Mouse (Mus musculus) CD4-positive, CD25-positive, alpha-beta regulatory T cell, adult 4 months (primary cell): ENCODE results near the gene Dennd4a. TPM values are rescaled to one million over a fixed set of nuclear protein-coding genes. Genes with fewer than 3 reads are reported as not detected.

Experiments
- ATAC-seq: one replicate; pipeline ENCODE4 v1.8.0; 2017
- polyA plus RNA-seq, 2 experiments: library from polyadenylated mRNA; unstranded; fragments of 100-300 nt; shearing (Covaris generic); gene quantifications; one replicate each; pipeline ENCODE4 v1.2.1; 2017

The Dennd4a gene
- polyA plus RNA-seq, result 10 to 100 TPM; 22.1 to 25.3 TPM

- peak; percentile 87 for ATAC-seq
Observed at GRCm38 (mm10) chr9:64810822-64811537, at the start of gene Dennd4a. Gene Dennd4a, plus strand, starts transcription at chr9:64811340.

DNA sequence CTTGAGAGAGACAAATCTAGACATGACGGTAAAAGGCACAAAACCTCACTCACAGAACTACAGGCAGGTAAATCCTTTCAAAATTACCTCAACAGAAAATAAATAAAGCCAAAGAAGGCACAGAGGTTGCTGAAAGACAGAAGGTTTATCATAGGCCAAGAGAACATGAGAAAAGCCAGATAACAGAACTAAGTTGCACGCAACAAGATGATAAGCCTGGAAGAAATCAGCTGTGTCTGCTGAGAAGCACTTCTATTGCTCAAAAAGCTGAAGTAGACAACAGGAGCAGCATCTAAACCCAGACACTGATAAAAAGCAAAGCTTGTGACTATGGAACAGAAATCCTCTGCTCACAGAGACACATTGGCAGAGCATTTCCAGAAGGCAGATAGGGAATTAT lies 46.3 kb upstream of the Dennd4a start:
- ATAC-seq, result no peak

- no peak for ATAC-seq
Observed at GRCm38 (mm10) chr9:64766136-64766535, 45.0 kb upstream of the Dennd4a start.

DNA sequence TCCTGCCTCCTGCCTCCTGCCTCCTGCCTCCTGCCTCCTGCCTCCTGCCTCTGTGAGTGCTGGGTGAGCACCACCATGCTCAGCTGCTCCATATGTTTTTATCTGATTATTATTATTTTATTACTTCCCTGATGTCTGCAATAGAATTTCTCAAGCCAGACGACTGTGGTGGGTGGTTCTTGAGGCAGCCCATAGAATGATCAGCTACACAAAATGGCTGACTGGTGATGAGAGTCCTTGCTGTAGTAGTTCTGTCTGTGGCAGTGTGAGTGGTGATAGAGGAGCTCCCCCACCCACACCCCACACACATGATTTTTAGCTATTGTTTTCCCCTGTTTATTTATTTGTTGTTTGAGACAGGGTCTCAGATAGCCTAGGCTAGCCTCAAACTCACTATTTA lies 43.3 kb upstream of the Dennd4a start:
- ATAC-seq, result no peak

DNA sequence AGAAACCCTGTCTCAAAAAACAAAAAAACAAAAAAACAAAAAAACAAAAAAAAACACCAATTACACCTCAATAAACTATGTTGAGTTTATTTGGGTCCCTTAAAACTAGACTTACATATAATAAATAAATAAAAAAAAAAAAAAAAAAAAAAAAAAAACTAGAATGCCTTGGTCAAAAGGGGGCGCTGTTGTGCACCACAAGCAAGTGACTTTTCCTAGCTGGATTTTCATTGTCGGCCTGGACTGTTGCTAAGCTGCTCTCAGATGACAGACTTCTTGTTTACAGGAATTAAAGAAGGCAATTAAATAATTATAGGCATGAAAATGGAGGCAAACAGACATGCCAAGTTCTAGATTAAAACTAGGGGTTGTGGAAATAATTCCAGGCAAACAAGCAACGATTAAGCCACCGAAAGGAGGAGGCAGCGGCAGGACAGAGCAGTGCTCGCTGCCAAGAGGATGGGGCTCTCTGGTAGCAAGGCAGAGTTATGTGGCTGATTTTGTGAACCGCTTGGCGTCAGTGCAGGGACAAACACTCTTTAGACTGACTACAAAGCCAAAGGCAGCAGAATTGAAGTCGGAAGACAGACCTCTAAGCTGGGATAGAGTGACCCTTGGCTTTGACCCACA lies 42.0 kb upstream of the Dennd4a start:
- ATAC-seq, result no peak

DNA sequence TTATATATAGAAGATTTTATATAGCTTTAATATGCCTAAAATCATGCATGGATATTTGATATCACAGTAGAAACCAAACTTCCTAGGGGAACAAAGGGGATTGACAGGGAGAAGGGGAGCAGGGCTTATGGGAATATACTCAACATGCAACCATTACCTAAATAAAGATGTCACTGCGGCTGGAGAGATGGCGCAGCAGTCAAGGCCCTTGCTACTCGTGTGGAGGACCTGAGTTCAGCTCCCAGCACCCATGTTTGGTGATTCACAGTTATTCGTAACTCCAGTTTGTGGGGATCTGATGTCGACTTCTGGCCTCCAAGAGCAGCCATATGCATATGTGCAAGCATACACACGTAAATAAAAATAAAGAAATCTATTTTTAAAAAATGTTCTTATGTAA lies 41.2 kb upstream of the Dennd4a start:
- ATAC-seq, result no peak

DNA sequence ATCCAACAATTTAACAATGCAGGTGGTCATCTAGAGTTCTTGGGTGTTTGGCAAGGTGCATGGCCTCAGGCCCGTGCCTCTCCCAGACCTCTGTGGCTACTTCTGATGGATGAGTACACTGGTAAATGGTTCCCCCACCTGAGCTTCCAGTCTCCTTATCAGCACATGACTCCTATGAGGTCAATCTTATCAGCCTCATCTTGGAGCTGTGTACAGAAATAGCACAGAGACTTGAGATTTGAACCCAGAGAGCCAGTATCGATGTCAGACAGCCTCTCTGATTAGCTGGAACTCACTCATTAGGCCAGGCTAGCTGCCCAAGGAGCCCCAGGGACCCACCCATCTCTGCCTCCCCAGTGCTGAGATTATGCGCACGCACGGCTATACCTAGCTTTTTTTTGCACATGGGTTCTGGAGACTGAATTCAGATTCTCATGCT lies 40.7 kb upstream of the Dennd4a start:
- ATAC-seq, result no peak

- no peak for ATAC-seq
Observed at GRCm38 (mm10) chr9:64771236-64771635, 39.9 kb upstream of the Dennd4a start.

DNA sequence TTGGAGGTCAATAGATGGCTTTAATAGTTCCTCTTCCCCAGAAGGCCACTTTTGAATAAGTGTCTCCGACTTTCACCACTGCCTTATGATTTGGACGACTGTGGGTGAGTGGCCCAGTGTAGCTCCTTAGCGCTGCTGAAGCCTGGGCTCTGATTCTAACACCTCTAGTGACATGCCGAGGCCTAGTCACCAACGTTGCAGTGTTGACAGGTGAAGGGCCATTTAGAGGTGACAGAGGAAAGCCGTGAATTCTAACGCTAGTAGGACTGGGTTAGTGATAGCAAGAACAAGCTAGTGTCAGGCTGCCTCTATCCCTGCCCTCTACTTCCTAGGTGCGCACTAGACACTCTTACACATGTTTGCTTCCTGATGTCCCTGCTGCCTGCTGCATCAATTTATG lies 37.9 kb upstream of the Dennd4a start:
- no peak for ATAC-seq

DNA sequence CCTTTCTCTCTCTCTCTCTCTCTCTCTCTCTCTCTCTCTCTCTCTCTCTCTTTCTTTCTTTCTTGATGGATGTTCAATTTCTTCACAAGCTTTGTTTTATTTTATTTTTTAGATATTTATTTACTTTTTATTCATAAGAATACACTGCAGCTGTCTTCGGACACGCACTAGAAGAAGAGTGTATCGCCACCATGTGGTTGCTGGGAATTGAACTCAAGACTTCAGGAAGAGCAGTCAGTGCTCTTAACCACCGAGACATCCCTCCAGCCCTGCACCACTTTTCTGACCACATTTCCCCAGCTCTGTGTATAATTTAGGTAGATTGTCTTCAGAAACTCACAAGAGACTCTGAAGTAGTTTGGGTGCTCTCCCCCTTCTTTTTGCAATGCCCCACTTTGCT lies 37.2 kb upstream of the Dennd4a start:
- ATAC-seq, result no peak

DNA sequence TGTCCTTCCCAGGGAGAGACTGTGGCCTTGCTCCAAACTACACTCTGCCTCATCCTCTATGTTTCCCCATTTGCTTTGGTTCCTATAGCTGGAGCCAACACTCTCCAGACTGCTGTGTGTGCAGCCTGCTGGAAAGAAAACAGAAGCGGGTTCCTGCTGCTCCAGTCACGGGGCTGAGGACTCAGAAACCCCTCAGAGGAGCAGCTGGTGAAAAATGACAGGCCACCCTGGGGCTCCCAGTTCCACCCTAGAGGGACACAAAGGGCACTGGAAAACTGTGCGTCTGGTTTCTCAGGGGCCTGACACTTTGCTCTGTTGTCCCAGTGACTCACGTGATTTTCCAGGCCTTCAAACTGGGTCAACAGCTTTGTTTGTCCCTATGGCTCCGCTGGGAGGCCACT lies 36.7 kb upstream of the Dennd4a start:
- ATAC-seq, result no peak

DNA sequence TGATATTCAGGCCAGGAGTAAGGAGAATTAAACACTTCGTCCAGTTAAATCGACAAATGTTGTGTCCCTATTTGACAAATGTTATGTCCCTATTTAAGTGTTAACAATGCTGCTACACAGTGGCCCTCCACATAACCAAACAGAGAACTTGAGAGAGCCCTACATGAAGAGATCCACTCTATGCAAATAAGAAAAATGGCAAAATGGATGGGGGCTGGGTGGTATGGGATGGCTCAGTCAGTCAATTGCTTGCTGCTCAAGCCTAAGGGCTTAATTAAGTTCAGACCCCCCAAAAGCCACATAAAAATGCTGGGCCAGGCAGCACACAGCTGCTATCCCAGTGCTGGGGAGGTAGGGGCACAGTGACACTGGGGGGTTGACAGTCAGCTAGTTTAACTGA lies 36.3 kb upstream of the Dennd4a start:
- ATAC-seq, result no peak

- no peak for ATAC-seq
Observed at GRCm38 (mm10) chr9:64775491-64775890, 35.6 kb upstream of the Dennd4a start.

DNA sequence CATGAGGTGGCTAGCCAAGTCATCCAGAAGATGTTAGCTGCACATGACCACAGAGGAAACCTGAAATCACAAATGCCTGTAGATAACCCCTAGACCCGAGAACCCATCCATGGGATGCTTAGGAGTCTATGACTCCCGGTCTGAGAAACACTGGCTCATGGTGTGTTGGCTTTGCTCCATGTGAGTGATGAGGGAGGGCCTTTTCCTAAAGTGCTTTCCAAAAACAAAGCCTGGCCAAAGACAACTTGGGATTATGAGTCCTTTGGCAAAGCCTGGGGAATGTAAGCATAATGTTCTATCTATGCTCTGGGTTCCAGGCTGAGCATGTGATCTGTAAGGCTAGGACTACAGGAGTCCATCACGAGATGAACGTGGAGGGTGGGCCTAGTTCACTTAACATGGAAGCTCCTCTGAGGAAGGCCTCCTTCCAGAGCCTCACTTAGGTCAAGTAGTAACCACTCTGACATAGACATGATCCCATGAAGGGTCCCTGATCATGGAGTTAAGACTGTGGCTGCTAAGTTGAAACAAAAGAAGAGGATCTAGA lies 33.6 kb upstream of the Dennd4a start:
- ATAC-seq, result no peak

- no peak for ATAC-seq
Observed at GRCm38 (mm10) chr9:64778151-64778550, 33.0 kb upstream of the Dennd4a start.

- ATAC-seq, result peak; percentile 93
Observed at GRCm38 (mm10) chr9:64779628-64780027, 31.5 kb upstream of the Dennd4a start.

DNA sequence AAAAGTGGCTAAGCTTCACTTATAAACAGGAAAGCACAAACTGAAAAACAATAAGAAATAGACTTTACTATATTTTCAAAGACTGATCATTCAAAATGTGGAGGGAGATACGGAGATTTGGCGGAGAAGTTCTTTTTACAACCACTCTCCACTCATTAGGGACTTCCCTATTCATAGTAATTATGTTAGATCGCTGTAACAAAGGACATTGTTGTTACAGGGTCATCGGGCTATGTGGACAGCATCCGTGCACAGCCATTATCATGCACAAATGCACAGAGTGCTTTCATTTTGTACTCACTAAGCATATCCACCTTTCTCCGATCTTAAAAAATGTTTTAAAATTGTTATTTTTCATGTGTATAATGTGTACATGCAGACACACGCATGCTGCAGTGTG lies 27.6 kb upstream of the Dennd4a start:
- no peak for ATAC-seq

DNA sequence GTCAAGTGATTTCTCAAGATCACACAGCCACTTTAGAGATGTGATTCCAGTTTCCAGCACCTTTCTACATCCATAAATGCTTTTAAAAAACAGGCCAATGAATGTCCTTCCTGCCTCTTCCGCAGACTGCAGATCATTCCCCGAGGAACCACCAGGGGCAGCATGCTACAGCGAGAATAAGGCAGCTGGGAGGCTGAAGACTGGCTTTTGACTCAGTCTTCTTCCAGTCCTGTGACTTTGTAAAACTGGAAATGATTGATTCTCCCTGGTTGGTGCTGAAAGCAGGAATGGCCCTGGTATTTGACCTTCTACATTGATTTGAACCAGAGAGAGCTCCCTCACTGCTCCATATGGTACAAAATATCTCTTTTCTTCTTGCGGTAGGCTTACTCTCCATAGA lies 26.3 kb upstream of the Dennd4a start:
- ATAC-seq, result peak; percentile 57

DNA sequence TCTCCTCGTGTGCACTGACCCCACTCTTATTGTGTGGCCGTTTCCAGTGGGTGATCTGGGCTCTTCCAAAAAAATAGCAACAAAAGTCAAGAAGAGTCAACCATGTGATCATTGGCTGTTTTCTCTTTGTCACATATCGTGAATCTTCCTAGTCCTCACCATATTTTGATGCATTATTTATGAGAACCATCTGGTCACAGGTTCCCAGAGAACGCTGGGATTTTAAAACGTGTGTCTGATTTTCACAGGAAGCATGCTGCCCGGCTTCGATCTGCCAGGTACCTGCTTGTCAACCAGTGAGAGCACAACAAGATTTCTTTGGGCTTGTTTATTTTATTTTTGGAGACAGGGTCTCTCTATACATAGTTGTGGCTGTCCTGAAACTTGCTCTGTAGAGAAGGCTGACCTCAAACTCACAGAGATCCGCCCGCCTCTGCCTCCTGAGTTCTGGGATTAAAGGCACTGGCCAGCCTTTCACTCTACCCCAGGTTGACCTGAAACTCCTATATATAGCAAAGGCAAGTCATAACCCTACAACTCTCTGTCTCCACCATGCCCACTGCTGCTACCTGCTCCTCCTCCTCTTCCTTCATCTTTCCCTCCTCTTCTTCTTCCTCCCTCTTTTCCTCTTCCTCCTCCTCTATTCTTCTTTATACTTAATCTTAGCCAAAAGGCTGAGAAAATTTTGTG lies 24.8 kb upstream of the Dennd4a start:
- ATAC-seq, result no peak

- ATAC-seq, result no peak
Observed at GRCm38 (mm10) chr9:64788070-64788469, 23.1 kb upstream of the Dennd4a start.

GRCm38 (mm10) chr9:64789341-64789761 lies 21.8 kb upstream of the Dennd4a start:
- peak; percentile 93 for ATAC-seq

- no peak for ATAC-seq
Observed at GRCm38 (mm10) chr9:64789887-64790400, 21.2 kb upstream of the Dennd4a start.
